Mouse (Mus musculus) stomach, embryonic 16.5 days (tissue): ENCODE measurements around the gene Asf1b. TPM values are rescaled to one million over a fixed set of nuclear protein-coding genes. Genes with fewer than 3 reads are reported as not detected.

Source experiments
- ATAC-seq: fragments of 200-750 bp; cut with Nextera tagmentation; 2 replicates; pipeline ENCODE4 v1.8.0; 2017; ENCODE audit warnings: moderate number of reproducible peaks, moderate TSS enrichment; ENCODE audit not compliant: insufficient read depth, low FRiP score
- H3K27ac ChIP-seq: fragments of 300-500 bp; sonication (generic); 2 replicates; pipeline ENCODE4 v1.5.1; 2014; ENCODE audit warnings: low read length
- H3K27me3 ChIP-seq: fragments of 300-500 bp; sonication (generic); 2 replicates; pipeline ENCODE4 v1.6.1; 2014; ENCODE audit warnings: low read length, control low read depth, mixed read lengths; ENCODE audit not compliant: control insufficient read depth, insufficient read depth
- H3K36me3 ChIP-seq: fragments of 300-500 bp; sonication (generic); 2 replicates; pipeline ENCODE4 v1.6.1; 2014; ENCODE audit warnings: low read length; ENCODE audit not compliant: control insufficient read depth, insufficient read depth
- H3K4me1 ChIP-seq: fragments of 300-500 bp; sonication (generic); 2 replicates; pipeline ENCODE4 v1.6.1; 2014; ENCODE audit warnings: low read length, control low read depth, mixed read lengths; ENCODE audit not compliant: control insufficient read depth, insufficient read depth
- H3K4me2 ChIP-seq: fragments of 300-500 bp; sonication (generic); 2 replicates; pipeline ENCODE4 v1.6.1; 2014; ENCODE audit warnings: low read depth, low read length, mixed read lengths
- H3K4me3 ChIP-seq: fragments of 300-500 bp; sonication (generic); replicated peaks from 2 replicates; pipeline ENCODE4 v1.5.1; 2014; ENCODE audit warnings: mild to moderate bottlenecking, low read length
- H3K9ac ChIP-seq: fragments of 300-500 bp; sonication (generic); 2 replicates; pipeline ENCODE4 v1.6.1; 2014; ENCODE audit warnings: low read length
- H3K9me3 ChIP-seq: fragments of 300-500 bp; sonication (generic); replicated peaks from 2 replicates; pipeline ENCODE4 v1.6.1; 2016; ENCODE audit warnings: low read length, control low read depth; ENCODE audit not compliant: control insufficient read depth
- WGBS: fragments of 180-500 bp; shearing (Covaris S2); extraction: QIAGEN DNeasy Blood & Tissue Kit; methylation state at CpG from one replicate; pipeline ENCODE4 v1.1.7; 2014; 5-methylcytosine and 5-hydroxymethylcytosine counted together
- polyA plus RNA-seq: library from polyadenylated mRNA; unstranded; fragments of >200 nt; fragmentation: Nextera tagmentation; extraction: Ambion mirVana; gene quantifications from 2 replicates; pipeline ENCODE4 v1.2.1, GENCODE M21; 2015

The Asf1b gene
- polyA plus RNA-seq, 1 experiment from 2014 or later: 53.1 TPM

GRCm38 (mm10) chr8:83996567-83997505, 41.5 kb downstream of the Asf1b start:
- Histone ChIP-seq H3K9me3 (no peaks in the 10 kb centered on the region), H3K36me3 (peaks cover 7% of the 10 kb centered on the region; the same call in 1 of the 2 replicates), H3K9ac (peak overlapping the region; percentile 89), H3K4me3 (peak overlapping the region; percentile 83), H3K4me2 (peak overlapping the region; percentile 86), H3K27me3 (no peaks in the 10 kb centered on the region), H3K4me1 (peaks cover 20% of the 10 kb centered on the region), H3K27ac (peak overlapping the region; percentile 98)
- peak; percentile 91 for ATAC-seq
- WGBS: 2% methylated on average over 66 of the region's 103 CpGs

GRCm38 (mm10) chr8:83997511-83998141, 42.3 kb downstream of the Asf1b start, which contains the start of gene Samd1:
Samd1 (plus strand) TSS chr8:83997672.
- peak within 1 kb of the TSS; percentile 89 for H3K9ac ChIP-seq
- H3K4me3 ChIP-seq: peak within 1 kb of the TSS; percentile 83
- ATAC-seq: no peak
- peaks cover 20% of the 10 kb centered on the region for H3K4me1 ChIP-seq
- peaks cover 7% of the 10 kb centered on the region; the same call in 1 of the 2 replicates for H3K36me3 ChIP-seq
- peak within 1 kb of the TSS; percentile 86 for H3K4me2 ChIP-seq
- peak within 1 kb of the TSS; percentile 98 for H3K27ac ChIP-seq
- H3K9me3 ChIP-seq: no peaks in the 10 kb centered on the region
- no peaks in the 10 kb centered on the region for H3K27me3 ChIP-seq
- WGBS: under 1% methylated on average over 68 of the region's 112 CpGs

- peak overlapping the region; percentile 89 for H3K9ac ChIP-seq
- peak overlapping the region; percentile 83 for H3K4me3 ChIP-seq
- H3K4me1 ChIP-seq: peaks cover 20% of the 10 kb centered on the region
- no peaks in the 10 kb centered on the region for H3K27me3 ChIP-seq
- H3K4me2 ChIP-seq: peak overlapping the region; percentile 84
- ATAC-seq: no peak
- H3K9me3 ChIP-seq: no peaks in the 10 kb centered on the region
- 2% methylated on average over 69 of the region's 92 CpGs for WGBS
- H3K27ac ChIP-seq: peak overlapping the region; percentile 98
- peaks cover 7% of the 10 kb centered on the region; the same call in 1 of the 2 replicates for H3K36me3 ChIP-seq
Measured at GRCm38 (mm10) chr8:83998231-83999056, 43.1 kb downstream of the Asf1b start.

- no peak for ATAC-seq
- H3K4me3 ChIP-seq: peak overlapping the region; percentile 83
- peaks cover 25% of the 10 kb centered on the region for H3K4me1 ChIP-seq
- peak overlapping the region; percentile 84 for H3K4me2 ChIP-seq
- H3K9me3 ChIP-seq: no peaks in the 10 kb centered on the region
- H3K27ac ChIP-seq: no peak overlapping the region; the same call in 1 of the 2 replicates
- WGBS: 59% methylated on average over 16 of the region's 16 CpGs
- H3K36me3 ChIP-seq: peaks cover 7% of the 10 kb centered on the region; the same call in 1 of the 2 replicates
- H3K27me3 ChIP-seq: no peaks in the 10 kb centered on the region
- peak overlapping the region; percentile 89 for H3K9ac ChIP-seq
Measured at GRCm38 (mm10) chr8:83999057-83999705, 43.9 kb downstream of the Asf1b start.

GRCm38 (mm10) chr8:83999825-84000224, 44.5 kb downstream of the Asf1b start:
- H3K4me3 ChIP-seq: no peak overlapping the region
- no peak overlapping the region for H3K9ac ChIP-seq
- no peak overlapping the region for H3K27ac ChIP-seq
- WGBS: 87% methylated on average over 2 of the region's 2 CpGs
- peaks cover 28% of the 10 kb centered on the region for H3K4me1 ChIP-seq
- no peaks in the 10 kb centered on the region for H3K27me3 ChIP-seq
- no peaks in the 10 kb centered on the region for H3K9me3 ChIP-seq
- peaks cover 7% of the 10 kb centered on the region; the same call in 1 of the 2 replicates for H3K36me3 ChIP-seq
- H3K4me2 ChIP-seq: no peak overlapping the region; the same call in 1 of the 2 replicates
- no peak for ATAC-seq

GRCm38 (mm10) chr8:84001281-84002000, 46.1 kb downstream of the Asf1b start, which contains the start of gene 1700067K01Rik:
1700067K01Rik (plus strand) TSS chr8:84001502.
- no peak within 1 kb of the TSS for H3K4me3 ChIP-seq
- 41% methylated on average over 61 of the region's 61 CpGs for WGBS
- no peaks in the 10 kb centered on the region for H3K27me3 ChIP-seq
- H3K9ac ChIP-seq: peak within 1 kb of the TSS; percentile 31; the same call in 1 of the 2 replicates
- H3K4me2 ChIP-seq: peak within 1 kb of the TSS; percentile 21; the same call in 1 of the 2 replicates
- peaks cover 7% of the 10 kb centered on the region; the same call in 1 of the 2 replicates for H3K36me3 ChIP-seq
- no peaks in the 10 kb centered on the region for H3K9me3 ChIP-seq
- H3K27ac ChIP-seq: no peak within 1 kb of the TSS
- ATAC-seq: no peak
- peaks cover 28% of the 10 kb centered on the region for H3K4me1 ChIP-seq

GRCm38 (mm10) chr8:84002957-84003611, 47.8 kb downstream of the Asf1b start:
- ATAC-seq: no peak
- Histone ChIP-seq H3K36me3 (peaks cover 7% of the 10 kb centered on the region; the same call in 1 of the 2 replicates), H3K4me1 (peaks cover 28% of the 10 kb centered on the region), H3K9me3 (no peaks in the 10 kb centered on the region), H3K4me2 (no peak overlapping the region), H3K27me3 (no peaks in the 10 kb centered on the region), H3K27ac (no peak overlapping the region), H3K9ac (no peak overlapping the region), H3K4me3 (no peak overlapping the region)
- WGBS: 70% methylated on average over 12 of the region's 12 CpGs
